Mouse (Mus musculus): ENCODE data around the gene Gm26620. TPM values are rescaled to one million over a fixed set of nuclear protein-coding genes. Genes with fewer than 3 reads are reported as not detected.
A peak's percentile ranks its signal among the peaks of the same experiment; 100 is the strongest.

The Gm26620 gene
- total RNA-seq (2014; fragmentation: Nextera tagmentation) (not detected in 2 replicates), total RNA-seq (2017) (not detected in 2 replicates)

DNA sequence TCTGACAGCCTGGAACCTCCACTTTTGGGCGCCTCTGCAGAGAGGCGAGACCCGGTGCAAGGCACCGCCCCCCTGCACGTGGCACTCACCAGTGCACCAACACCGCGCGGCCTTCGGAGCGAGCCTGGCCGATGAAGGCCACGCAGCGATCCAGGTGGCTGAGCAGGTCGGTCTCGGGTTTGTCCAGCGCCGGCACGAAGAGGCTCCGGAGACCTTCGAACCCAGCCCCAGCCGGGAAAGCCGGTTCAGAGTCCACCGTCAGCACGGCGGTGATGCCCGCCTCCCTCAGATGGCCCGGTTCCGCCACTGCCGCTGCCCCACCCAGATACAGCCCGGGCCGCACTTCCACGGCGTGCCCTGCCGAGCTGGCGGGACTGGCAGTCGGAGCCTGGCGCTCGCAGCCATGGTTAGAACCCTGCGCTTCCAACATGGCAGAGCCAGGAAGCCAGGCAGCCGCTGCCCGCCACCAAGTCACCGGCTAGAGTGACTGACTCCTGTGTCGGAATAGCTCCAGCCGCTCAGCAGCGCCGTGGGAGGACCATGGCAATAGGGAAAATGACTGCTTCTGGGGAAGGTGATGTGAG is at the start of gene Gm26620, which contains the start of gene Dusp12:
TSS of gene Gm26620 (plus strand) at position 88 of the 584 bp plus-strand sequence.
TSS of gene Dusp12 (minus strand) at position 563 of the 584 bp plus-strand sequence.
- ATAC-seq (replicated peaks; ENCODE audit: poor library complexity, severe bottlenecking) = peak; percentile 97

DNA sequence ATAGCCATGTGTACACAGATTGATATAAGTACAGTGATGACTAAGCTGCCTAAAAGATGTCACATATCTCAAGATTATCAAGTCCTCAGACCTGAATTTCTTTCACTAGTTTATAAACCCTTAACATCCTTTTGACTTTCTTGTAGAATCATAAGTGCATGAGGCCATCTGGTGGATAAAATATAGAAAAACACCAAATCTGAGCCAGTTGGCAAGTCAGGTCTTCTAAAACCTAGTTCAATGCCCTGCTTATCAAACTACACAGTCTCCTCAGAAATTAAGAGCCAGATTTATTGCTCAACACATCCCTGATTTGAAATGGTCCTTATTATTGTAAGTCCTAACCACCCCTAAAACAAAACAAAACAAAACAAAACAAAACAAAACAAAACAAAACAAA is 45.2 kb upstream of the Gm26620 start:
- no peak for ATAC-seq (replicated peaks; ENCODE audit: poor library complexity, severe bottlenecking)

DNA sequence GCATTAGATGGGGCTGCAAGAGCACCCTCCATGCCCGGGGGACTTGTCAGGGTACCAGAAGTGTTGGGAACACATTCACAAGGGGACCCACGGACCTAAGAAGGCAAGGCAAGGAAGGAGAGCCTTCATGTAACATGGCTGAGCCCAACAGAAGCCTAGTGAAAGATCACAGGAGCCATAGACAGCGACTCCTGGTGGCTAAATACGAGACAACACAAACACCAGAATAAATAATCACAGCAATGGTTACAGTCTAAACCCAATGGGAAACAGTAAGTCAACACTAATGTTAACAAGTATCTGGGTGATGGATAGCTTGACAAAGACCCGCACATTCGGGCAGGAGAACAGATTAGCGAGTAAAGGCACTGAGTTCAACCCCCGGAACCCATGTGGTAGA is 40.5 kb upstream of the Gm26620 start:
- ATAC-seq (replicated peaks; ENCODE audit: poor library complexity, severe bottlenecking) = peak; percentile 53

DNA sequence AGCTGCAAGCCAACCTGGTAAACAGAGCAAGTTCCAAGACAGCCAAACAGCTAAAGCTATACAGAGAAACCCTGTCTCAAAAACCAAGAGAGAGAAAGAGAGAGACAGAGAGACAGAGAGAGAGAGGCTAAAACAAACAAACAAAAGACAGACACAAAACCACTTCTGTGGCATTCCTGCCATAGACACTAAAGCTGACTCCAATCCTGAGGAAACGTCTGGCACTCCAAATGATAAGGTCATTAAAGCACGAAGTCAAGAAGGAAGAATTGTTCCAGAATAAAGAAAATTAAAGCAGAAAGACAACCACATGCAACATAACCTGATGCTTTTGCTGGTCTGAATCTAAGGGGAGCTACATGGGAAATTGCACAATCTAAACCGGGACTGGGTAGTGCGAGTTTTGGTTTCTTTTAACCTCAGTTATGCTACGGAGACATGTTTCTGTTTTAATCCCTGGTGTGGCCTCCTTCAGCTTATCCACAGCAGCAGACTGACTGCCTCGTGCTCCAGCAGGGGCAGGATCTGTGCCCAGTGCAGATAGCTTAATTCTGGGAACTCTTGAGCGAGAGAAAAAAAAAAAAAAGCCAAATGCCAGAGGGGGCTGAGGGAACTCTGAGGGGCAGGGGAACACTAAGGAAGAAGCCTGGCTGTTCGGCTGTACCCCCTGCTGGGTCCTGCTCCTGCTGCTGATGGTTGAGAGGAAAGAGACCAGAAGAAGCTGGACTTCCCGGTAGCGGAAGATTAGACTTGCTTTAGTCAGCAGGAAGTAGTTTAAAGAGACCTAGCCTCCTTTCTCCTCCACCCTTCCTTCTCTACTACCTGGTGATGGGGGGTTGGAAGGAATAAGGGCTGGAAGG is 39.2 kb upstream of the Gm26620 start:
- peak; percentile 84 for ATAC-seq (replicated peaks; ENCODE audit: poor library complexity, severe bottlenecking)

DNA sequence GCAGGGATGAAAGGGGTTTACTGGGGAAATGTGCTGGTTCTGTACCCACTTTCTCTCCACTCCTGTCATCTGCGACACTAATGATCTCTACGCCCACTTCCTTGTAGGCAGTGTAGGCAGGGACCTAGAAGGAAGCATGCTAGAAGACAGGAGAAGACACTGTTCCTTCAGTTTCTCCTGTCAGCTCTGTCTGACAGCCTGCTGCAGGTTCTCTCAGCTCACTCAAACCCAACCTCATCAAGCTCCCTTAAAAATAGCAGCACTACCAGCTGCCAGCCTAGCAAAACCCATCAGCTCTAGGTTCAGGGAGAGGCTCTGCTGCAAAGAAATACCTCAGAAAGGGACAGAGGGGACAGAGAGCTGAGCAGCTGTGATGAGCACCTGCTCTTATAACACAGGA is 34.9 kb upstream of the Gm26620 start:
- ATAC-seq (replicated peaks; ENCODE audit: poor library complexity, severe bottlenecking) = no peak

DNA sequence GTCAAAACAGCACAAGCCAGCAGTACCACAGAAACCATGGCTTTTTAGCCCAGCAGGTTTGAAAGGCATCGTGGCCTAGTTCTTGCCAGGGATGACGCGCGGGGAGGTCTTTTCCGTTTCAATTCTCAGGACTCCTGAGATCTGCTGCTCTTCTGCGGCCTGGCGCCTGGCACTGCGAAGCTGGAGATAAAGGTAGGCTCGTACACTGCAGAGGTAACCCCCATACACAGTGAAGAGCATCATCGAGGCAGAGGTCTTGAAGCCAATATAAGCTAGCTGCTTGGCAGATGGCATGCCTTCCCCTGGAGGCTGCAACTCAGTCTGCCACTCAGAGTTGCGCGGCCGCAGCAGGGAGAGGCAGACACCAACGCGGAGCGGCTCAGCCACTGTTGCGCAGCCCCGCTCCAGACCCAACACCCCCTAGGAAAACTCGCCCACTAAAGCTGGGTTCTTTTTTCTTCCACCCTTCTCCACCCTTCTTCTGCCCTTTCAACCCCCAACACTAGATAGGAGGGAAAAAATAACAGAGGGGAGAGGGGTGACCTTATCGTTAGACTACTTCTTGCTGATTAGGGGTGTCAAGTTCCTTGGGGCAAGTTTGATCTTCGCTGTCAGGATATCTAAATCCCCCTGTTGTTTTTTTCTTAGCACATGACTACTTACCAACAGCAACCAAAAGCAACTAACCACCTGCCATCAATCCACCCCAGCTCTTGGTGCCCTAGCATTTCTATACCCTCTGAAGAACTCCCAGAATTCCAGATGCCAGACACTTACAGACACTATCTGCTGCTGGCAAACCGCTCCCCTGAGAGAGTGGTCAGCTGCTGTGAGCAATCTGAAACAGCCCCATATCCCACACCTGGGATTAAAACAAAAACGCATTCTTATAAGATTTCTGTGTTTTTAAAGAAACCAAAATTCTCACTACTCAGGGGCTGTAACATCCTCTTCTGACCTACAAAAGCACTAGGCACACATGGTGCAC is 33.9 kb upstream of the Gm26620 start:
- no peak for ATAC-seq (replicated peaks; ENCODE audit: poor library complexity, severe bottlenecking)

DNA sequence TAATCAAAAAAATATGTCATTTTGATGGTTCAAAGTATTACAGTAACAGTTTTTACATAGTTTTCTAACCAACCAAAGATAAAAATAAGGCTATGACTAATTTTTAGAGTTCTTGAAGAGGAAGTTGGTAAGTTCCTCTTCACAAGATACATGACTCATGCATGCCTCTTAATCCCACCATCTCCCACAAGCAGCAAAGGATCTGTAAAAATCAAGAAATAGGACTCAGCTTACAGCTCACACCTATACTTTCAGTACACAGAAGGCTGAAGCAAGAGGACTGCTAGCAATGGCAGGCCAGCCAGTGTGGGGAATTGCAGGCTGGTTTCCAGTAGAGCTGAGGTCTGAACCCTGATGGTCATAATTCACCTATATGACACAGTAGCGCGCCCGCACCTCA is 31.3 kb upstream of the Gm26620 start:
- ATAC-seq (replicated peaks; ENCODE audit: poor library complexity, severe bottlenecking) = peak; percentile 99

DNA sequence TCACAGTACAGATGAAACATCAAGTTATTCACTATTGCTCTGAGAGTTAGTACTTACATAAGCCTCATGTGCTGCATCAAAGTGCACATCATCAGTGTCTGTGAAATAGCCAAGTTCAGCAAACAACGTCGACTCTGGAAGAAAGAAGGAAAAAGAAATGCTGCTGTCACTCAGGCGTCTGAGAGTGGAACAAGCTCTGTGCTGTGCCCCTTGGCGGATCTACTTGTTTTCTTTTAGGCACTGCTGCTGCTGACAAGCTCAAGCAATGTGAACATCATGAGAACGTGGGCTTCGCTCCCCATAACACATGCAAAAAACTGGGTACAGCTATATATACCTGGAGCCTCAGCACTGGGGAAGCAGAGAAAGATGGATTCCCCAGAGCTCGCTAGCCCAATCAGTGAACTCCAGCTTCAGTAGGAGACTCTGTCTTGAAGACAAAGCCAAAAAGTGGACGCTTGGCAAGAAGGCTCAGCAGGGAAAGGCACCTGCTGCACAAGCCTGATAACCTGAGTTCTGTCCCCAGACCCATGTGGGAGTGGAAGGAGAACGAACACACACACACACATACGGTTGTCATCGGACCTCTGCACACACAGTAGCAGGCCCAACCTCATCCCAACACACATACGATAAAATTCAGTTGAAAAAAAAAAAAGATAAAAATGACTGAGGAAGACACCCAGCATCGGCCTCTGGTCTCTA is 29.7 kb upstream of the Gm26620 start:
- ATAC-seq (replicated peaks; ENCODE audit: poor library complexity, severe bottlenecking) = no peak

DNA sequence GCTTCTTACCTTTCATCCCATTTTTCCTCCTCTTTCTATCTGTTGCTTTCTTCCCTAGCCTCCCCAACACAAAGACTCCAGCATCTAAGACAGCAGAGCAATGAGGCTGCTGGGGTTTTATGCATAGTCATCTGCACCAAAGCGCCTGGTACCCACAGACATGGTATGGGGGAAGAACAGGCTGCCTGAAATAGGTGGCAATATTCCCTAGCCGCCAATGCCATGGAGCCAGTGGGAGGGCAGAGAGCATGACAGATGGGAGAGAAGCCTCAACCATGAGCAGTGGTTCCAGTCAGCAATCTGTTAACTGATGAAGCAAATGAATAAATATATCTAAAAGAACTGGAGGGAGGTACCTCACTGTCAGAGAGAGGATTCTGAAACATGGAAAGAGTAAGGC is 27.5 kb upstream of the Gm26620 start:
- no peak for ATAC-seq (replicated peaks; ENCODE audit: poor library complexity, severe bottlenecking)

DNA sequence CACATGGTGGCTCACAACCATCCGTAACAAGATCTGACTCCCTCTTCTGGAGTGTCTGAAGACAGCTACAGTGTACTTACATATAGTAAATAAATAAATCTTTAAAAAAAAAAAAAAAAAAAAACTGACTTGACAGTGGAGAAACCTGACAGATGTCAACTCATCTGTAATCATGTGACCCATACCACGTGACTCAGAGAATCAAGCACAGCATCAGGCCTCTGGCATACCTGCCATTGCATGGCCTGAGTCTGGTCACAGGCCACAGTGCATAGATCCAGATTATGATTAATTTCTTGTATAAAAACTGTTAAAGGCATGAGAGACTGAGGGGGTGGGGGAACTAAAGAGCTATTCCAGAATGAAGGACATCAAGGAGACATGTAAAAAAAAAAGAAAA is 26.0 kb upstream of the Gm26620 start:
- no peak for ATAC-seq (replicated peaks; ENCODE audit: poor library complexity, severe bottlenecking)

DNA sequence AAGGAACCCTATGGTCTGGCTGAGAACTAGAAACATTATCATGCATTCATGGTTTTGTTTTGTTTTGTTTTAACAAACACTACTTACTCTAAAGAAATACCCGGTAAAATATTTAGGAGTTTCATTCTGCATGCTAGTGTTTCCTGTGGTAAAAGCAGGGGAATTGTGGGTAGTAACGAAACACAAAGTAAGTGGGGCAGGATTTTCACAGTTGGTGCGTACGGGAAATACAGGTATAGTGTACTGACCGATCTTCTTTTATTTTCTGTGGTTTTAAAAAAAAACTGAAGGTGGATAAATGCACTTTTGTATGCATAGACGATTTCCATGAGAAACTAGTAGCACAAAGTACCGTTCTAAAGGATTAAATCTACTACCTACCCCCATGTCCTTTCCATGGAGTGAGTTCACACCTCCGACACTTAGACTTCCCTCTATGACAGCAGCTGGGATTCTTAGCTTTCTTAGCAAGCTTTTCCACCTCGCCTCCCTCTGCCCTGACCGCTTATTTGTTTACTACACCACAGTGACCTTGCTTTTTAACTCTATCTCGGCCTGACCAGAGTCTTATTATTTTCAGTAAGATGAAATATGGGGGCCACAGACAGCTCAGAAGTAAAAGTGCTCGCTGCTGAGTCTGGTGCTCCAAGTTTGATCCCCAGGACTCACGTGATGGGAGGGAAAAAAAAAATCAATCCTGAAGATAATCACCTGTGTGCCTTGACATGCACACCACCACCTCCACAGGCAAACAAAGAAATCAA is 23.0 kb upstream of the Gm26620 start:
- ATAC-seq (replicated peaks; ENCODE audit: poor library complexity, severe bottlenecking) = no peak

DNA sequence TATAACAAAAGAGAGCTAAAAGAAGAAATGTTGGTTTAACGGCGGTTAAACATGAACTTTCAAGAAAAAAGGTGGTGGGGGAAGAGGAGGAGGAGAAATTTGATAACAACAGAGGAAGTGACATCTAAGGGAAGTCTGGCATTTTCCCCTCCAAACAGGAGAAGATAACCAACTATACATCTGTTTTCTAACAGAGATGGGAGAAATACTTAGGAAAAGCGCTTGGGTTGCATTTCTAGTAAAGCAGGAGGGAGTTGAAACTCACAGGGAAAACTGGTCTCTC is 22.5 kb upstream of the Gm26620 start:
- ATAC-seq (replicated peaks; ENCODE audit: poor library complexity, severe bottlenecking) = no peak

DNA sequence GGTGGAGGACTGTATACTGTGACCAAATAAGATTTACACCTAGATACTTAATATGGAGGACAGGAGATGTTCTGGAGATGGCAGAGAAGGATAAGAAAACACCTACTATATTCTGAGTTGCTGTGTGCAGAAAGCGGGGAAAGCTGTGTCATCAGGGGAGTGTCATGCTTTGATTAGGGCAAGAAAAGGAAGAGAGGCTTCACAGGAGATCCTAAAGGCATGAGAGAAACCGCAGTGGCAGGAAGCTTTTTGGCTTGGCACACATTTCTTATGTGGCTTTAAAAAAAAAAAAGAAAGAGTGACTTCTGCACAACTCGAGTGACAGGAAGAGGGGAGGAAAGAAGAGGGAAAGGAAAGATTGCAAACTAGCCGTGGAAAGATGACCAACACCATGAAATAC is 21.8 kb upstream of the Gm26620 start:
- ATAC-seq (replicated peaks; ENCODE audit: poor library complexity, severe bottlenecking) = peak; percentile 55

DNA sequence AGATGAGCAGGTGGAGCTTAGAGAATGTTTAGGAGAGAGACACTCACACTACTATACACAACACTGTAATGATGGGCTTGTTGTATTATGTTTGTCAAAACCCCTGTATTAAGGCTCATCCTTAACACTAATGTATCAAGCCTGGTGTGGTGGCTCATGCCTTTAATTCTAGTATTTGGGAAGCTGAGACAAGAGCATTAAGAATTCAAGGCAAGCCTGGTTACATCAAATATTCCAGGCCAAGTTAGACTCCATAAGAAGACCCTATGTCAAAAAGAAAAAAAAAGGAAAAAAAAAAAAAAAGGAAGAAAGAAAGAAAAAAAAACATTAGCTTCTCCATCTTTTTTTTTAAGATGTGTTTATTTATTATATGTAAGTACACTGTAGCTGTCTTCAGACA is 20.6 kb upstream of the Gm26620 start:
- no peak for ATAC-seq (replicated peaks; ENCODE audit: poor library complexity, severe bottlenecking)

DNA sequence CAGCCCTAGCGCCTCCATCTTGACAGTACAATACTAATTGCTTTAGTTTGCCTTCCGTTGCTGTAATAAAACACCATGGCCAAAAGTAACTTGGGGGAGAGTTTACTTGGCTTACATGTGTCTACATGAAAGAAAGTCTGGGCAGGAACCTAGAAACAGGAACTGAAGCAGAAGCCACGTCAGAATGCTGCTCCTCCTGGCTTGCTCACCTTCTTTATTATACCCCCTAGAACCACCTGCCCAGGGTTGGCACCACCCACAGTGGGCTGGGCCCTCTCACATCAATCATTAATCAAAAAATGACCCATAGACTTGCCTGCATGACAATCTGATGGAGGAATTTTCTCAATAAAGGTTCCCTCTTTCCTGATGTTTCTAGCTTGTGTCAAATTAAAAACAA is 20.1 kb upstream of the Gm26620 start:
- ATAC-seq (replicated peaks; ENCODE audit: poor library complexity, severe bottlenecking) = no peak

DNA sequence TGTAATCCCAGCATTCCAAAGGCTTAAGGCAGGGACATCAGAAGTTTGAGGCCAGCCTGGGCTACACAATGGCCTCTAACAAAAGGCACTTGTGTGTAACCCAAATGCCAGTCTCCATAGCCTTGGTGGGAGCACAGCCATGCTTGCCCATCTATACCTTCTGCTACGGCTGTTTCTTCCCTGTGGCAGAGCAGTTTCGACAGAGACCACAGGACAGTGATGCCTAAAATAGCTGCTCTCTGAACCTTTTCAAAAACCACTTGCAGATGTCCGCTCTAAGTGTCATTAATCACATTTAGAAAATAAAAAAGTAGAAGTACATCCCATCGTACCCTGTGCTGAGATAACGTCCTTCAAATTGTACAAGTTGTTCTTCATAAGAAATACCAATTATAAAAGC is 19.5 kb upstream of the Gm26620 start:
- peak; percentile 40 for ATAC-seq (replicated peaks; ENCODE audit: poor library complexity, severe bottlenecking)

DNA sequence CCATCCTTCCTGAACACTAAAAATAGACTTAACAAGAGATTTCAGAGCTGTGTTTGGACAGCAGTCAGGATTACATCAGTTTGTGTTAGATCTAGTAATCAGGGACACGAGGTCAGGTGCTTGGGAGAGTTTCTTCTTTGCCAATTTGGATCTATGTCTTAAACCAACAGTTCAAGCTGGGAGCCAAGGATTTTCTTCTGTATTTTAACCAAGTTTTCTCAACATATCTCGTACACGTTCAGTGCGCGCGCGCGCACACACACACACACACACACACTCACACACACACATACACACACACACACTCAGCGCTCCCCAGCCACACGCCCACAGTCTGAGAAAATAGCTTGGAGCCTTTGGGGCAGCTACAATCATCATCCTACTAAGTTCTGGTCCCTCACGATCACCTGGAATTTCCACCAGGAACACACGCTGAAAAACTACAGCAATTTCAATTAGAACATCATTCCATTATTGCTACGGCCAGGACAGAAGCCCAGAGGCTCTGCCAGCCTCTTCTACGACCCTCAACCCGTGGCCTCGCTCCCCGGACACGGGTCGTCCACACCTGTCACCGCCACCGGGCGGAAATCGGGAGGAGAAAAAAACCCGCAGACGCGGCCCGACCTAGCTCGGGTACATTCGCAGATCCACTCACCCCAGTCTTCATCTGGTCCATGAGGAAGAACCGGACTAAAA is 17.7 kb upstream of the Gm26620 start:
- 0 out of 2 replicates have a peak, but pooled peaks have one; percentile 1 for ATAC-seq (replicated peaks; ENCODE audit: poor library complexity, severe bottlenecking)

DNA sequence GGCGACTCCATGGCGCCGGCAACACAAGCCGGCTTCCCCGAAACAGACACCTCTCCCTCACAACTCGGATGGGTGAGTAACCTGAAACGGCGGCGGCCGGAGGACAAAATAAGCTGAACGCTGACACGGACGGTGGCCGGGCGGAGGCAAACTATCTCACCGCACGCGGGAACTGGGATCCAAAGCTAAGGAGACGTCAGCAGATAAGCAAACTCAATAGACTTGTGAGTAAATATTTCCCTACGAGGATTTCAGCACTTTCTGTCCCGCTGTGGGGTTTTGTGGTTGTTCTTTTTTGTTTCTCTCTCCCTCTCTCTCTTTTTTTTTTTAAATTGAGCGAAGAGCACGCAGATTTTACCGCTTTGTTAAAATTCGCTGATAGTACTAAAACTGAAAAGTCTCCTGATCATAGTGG is 17.2 kb upstream of the Gm26620 start, which contains the start of gene Atf6:
TSS of gene Atf6 (minus strand) at position 81 of the 415 bp plus-strand sequence.
- ATAC-seq (replicated peaks; ENCODE audit: poor library complexity, severe bottlenecking) = peak; percentile 84
